Mouse (Mus musculus) midbrain, embryonic 12.5 days (tissue): Measurements from ENCODE around the gene Mtnr1a. TPM values are rescaled to one million over a fixed set of nuclear protein-coding genes. Genes with fewer than 3 reads are reported as not detected.
A peak's percentile ranks its signal among the peaks of the same experiment; 100 is the strongest.

Experiments used
- ATAC-seq: fragments of 200-750 bp; cut with Nextera tagmentation; 2 replicates; pipeline ENCODE4 v1.8.0; 2017; ENCODE audit warnings: low read depth, moderate TSS enrichment, moderate library complexity; ENCODE audit not compliant: low FRiP score
- H3K27ac ChIP-seq: fragments of 300-500 bp; sonication (generic); replicated peaks from 2 replicates; pipeline ENCODE4 v1.5.1; 2016; ENCODE audit warnings: mild to moderate bottlenecking
- H3K27me3 ChIP-seq: fragments of 300-500 bp; sonication (generic); 2 replicates; pipeline ENCODE4 v1.6.1; 2016; ENCODE audit warnings: mild to moderate bottlenecking
- H3K36me3 ChIP-seq: fragments of 300-500 bp; sonication (generic); 2 replicates; pipeline ENCODE4 v1.6.1; 2016
- H3K4me1 ChIP-seq: fragments of 300-500 bp; sonication (generic); 2 replicates; pipeline ENCODE4 v1.6.1; 2016
- H3K4me2 ChIP-seq: fragments of 300-500 bp; sonication (generic); replicated peaks from 2 replicates; pipeline ENCODE4 v1.6.1; 2016; ENCODE audit warnings: mild to moderate bottlenecking, moderate library complexity
- H3K4me3 ChIP-seq: fragments of 300-500 bp; sonication (generic); 2 replicates; pipeline ENCODE4 v1.5.1; 2016; ENCODE audit warnings: mild to moderate bottlenecking
- H3K9ac ChIP-seq: fragments of 300-500 bp; sonication (generic); replicated peaks from 2 replicates; pipeline ENCODE4 v1.6.1; 2016; ENCODE audit warnings: mild to moderate bottlenecking, moderate library complexity
- H3K9me3 ChIP-seq: fragments of 300-500 bp; sonication (generic); 2 replicates; pipeline ENCODE4 v1.6.1; 2016; ENCODE audit warnings: mild to moderate bottlenecking
- WGBS: fragments of 180-500 bp; shearing (Covaris S2); methylation state at CpG from one replicate; pipeline ENCODE4 v1.1.7; 2016; 5-methylcytosine and 5-hydroxymethylcytosine counted together
- polyA plus RNA-seq: library from polyadenylated mRNA; unstranded; fragments of >200 nt; fragmentation: Nextera tagmentation; extraction: Ambion mirVana; gene quantifications from 2 replicates; pipeline ENCODE4 v1.2.1, GENCODE M21; 2016

Gene Mtnr1a
- 0.11 and 0.38 TPM in 2 replicates for polyA plus RNA-seq

GRCm38 (mm10) chr8:45068759-45069386, at the start of gene Mtnr1a:
Gene Mtnr1a (plus strand): TSS chr8:45069137.
- WGBS = 6% methylated on average over 29 of the region's 29 CpGs
- Histone ChIP-seq H3K27ac (no peak within 1 kb of the TSS), H3K4me1 (peaks cover 11% of the 10 kb centered on the region), H3K27me3 (peaks cover 10% of the 10 kb centered on the region; the same call in 1 of the 2 replicates), H3K9ac (peak within 1 kb of the TSS; percentile 51), H3K36me3 (no peaks in the 10 kb centered on the region), H3K4me2 (peak within 1 kb of the TSS; percentile 82), H3K4me3 (peak within 1 kb of the TSS; percentile 42), H3K9me3 (no peaks in the 10 kb centered on the region)
- ATAC-seq = peak; percentile 92

- Histone ChIP-seq H3K36me3 (peaks cover 54% of the 10 kb centered on the region), H3K9me3 (0 out of 2 replicates have a peak, but pooled peaks cover 6% of the 10 kb centered on the region)
Measured at GRCm38 (mm10) chr8:45019241-45019640, 49.7 kb upstream of the Mtnr1a start.

GRCm38 (mm10) chr8:45021171-45021570, 47.8 kb upstream of the Mtnr1a start:
- peaks cover 58% of the 10 kb centered on the region for H3K36me3 ChIP-seq
- H3K27ac ChIP-seq = no peak overlapping the region
- H3K4me2 ChIP-seq = no peak overlapping the region
- no peak overlapping the region for H3K4me3 ChIP-seq
- 0 out of 2 replicates have a peak, but pooled peaks cover 6% of the 10 kb centered on the region for H3K9me3 ChIP-seq
- no peaks in the 10 kb centered on the region for H3K4me1 ChIP-seq
- no peak for ATAC-seq
- 89% methylated on average over 5 of the region's 5 CpGs for WGBS
- no peak overlapping the region for H3K9ac ChIP-seq
- H3K27me3 ChIP-seq = no peaks in the 10 kb centered on the region

More at GRCm38 (mm10) chr8:45019241-45019640, 49.7 kb upstream of the Mtnr1a start:
- WGBS = 75% methylated on average over 5 of the region's 5 CpGs
- H3K4me3 ChIP-seq = no peak overlapping the region
- no peak overlapping the region for H3K27ac ChIP-seq
- no peaks in the 10 kb centered on the region for H3K27me3 ChIP-seq
- no peaks in the 10 kb centered on the region for H3K4me1 ChIP-seq
- no peak overlapping the region for H3K4me2 ChIP-seq
- no peak for ATAC-seq
- H3K9ac ChIP-seq = no peak overlapping the region

GRCm38 (mm10) chr8:45021911-45022665, 46.8 kb upstream of the Mtnr1a start:
- H3K27ac ChIP-seq = no peak overlapping the region
- ATAC-seq = no peak
- 95% methylated on average over 21 of the region's 21 CpGs for WGBS
- no peak overlapping the region for H3K9ac ChIP-seq
- H3K27me3 ChIP-seq = no peaks in the 10 kb centered on the region
- no peak overlapping the region for H3K4me3 ChIP-seq
- H3K4me1 ChIP-seq = no peaks in the 10 kb centered on the region
- H3K36me3 ChIP-seq = peaks cover 65% of the 10 kb centered on the region
- H3K4me2 ChIP-seq = no peak overlapping the region
- 0 out of 2 replicates have a peak, but pooled peaks cover 6% of the 10 kb centered on the region for H3K9me3 ChIP-seq

- Histone ChIP-seq H3K9me3 (0 out of 2 replicates have a peak, but pooled peaks cover 6% of the 10 kb centered on the region), H3K27me3 (no peaks in the 10 kb centered on the region), H3K27ac (no peak overlapping the region), H3K4me3 (no peak overlapping the region), H3K9ac (no peak overlapping the region), H3K36me3 (peaks cover 82% of the 10 kb centered on the region), H3K4me2 (no peak overlapping the region), H3K4me1 (no peaks in the 10 kb centered on the region)
- 89% methylated on average over 6 of the region's 6 CpGs for WGBS
- ATAC-seq = no peak
Measured at GRCm38 (mm10) chr8:45028081-45028497, 40.8 kb upstream of the Mtnr1a start.

GRCm38 (mm10) chr8:45038350-45038749, 30.6 kb upstream of the Mtnr1a start:
- Histone ChIP-seq H3K4me3 (no peak overlapping the region), H3K4me1 (no peaks in the 10 kb centered on the region), H3K27ac (no peak overlapping the region), H3K9ac (no peak overlapping the region), H3K36me3 (peaks cover 92% of the 10 kb centered on the region), H3K9me3 (no peaks in the 10 kb centered on the region), H3K4me2 (no peak overlapping the region), H3K27me3 (no peaks in the 10 kb centered on the region)
- WGBS = 83% methylated on average over 15 of the region's 15 CpGs
- no peak for ATAC-seq

GRCm38 (mm10) chr8:45044160-45044559, 24.8 kb upstream of the Mtnr1a start:
- H3K9me3 ChIP-seq = no peaks in the 10 kb centered on the region
- H3K27me3 ChIP-seq = no peaks in the 10 kb centered on the region
- WGBS = 96% methylated on average over 26 of the region's 26 CpGs
- no peak overlapping the region for H3K27ac ChIP-seq
- no peak overlapping the region for H3K4me2 ChIP-seq
- peaks cover 62% of the 10 kb centered on the region for H3K36me3 ChIP-seq
- no peaks in the 10 kb centered on the region for H3K4me1 ChIP-seq
- ATAC-seq = no peak
- no peak overlapping the region for H3K4me3 ChIP-seq
- H3K9ac ChIP-seq = no peak overlapping the region

- 91% methylated on average over 8 of the region's 8 CpGs for WGBS
- no peak overlapping the region for H3K9ac ChIP-seq
- no peak overlapping the region for H3K4me2 ChIP-seq
- H3K9me3 ChIP-seq = no peaks in the 10 kb centered on the region
- H3K27me3 ChIP-seq = no peaks in the 10 kb centered on the region
- ATAC-seq = no peak
- no peak overlapping the region for H3K27ac ChIP-seq
- no peaks in the 10 kb centered on the region for H3K4me1 ChIP-seq
- no peak overlapping the region for H3K4me3 ChIP-seq
- peaks cover 51% of the 10 kb centered on the region for H3K36me3 ChIP-seq
Measured at GRCm38 (mm10) chr8:45050451-45050850, 18.5 kb upstream of the Mtnr1a start.

GRCm38 (mm10) chr8:45051236-45051635, 17.7 kb upstream of the Mtnr1a start:
- H3K4me1 ChIP-seq = no peaks in the 10 kb centered on the region
- no peak overlapping the region for H3K9ac ChIP-seq
- no peak for ATAC-seq
- 96% methylated on average over 30 of the region's 30 CpGs for WGBS
- H3K36me3 ChIP-seq = peaks cover 51% of the 10 kb centered on the region
- H3K4me2 ChIP-seq = no peak overlapping the region
- H3K27me3 ChIP-seq = no peaks in the 10 kb centered on the region
- no peak overlapping the region for H3K27ac ChIP-seq
- H3K9me3 ChIP-seq = no peaks in the 10 kb centered on the region
- no peak overlapping the region for H3K4me3 ChIP-seq

GRCm38 (mm10) chr8:45052205-45052604, 16.7 kb upstream of the Mtnr1a start:
- WGBS = 77% methylated on average over 1 of the region's 1 CpGs
- no peaks in the 10 kb centered on the region for H3K9me3 ChIP-seq
- no peak overlapping the region for H3K4me3 ChIP-seq
- no peak overlapping the region for H3K27ac ChIP-seq
- H3K4me1 ChIP-seq = no peaks in the 10 kb centered on the region
- no peak overlapping the region for H3K9ac ChIP-seq
- peak; percentile 78; the same call in 1 of the 2 replicates for ATAC-seq
- no peaks in the 10 kb centered on the region for H3K27me3 ChIP-seq
- H3K36me3 ChIP-seq = peaks cover 51% of the 10 kb centered on the region
- H3K4me2 ChIP-seq = no peak overlapping the region

- ATAC-seq = no peak
- no peak overlapping the region for H3K4me2 ChIP-seq
- no peaks in the 10 kb centered on the region for H3K27me3 ChIP-seq
- no peaks in the 10 kb centered on the region for H3K9me3 ChIP-seq
- peaks cover 51% of the 10 kb centered on the region for H3K36me3 ChIP-seq
- no peak overlapping the region for H3K4me3 ChIP-seq
- no peak overlapping the region for H3K9ac ChIP-seq
- H3K4me1 ChIP-seq = no peaks in the 10 kb centered on the region
- H3K27ac ChIP-seq = no peak overlapping the region
- 91% methylated on average over 9 of the region's 9 CpGs for WGBS
Measured at GRCm38 (mm10) chr8:45052618-45053017, 16.3 kb upstream of the Mtnr1a start.

GRCm38 (mm10) chr8:45055500-45055899, 13.4 kb upstream of the Mtnr1a start:
- H3K4me1 ChIP-seq = no peaks in the 10 kb centered on the region
- no peak overlapping the region for H3K27ac ChIP-seq
- peaks cover 35% of the 10 kb centered on the region for H3K36me3 ChIP-seq
- no peaks in the 10 kb centered on the region for H3K9me3 ChIP-seq
- H3K27me3 ChIP-seq = no peaks in the 10 kb centered on the region
- ATAC-seq = no peak
- WGBS = 91% methylated on average over 3 of the region's 3 CpGs
- H3K4me2 ChIP-seq = no peak overlapping the region
- H3K9ac ChIP-seq = no peak overlapping the region
- H3K4me3 ChIP-seq = no peak overlapping the region
